Mouse (Mus musculus) intestine, embryonic 16.5 days (tissue): ENCODE data around the gene Vmn2r4. TPM values are rescaled to one million over a fixed set of nuclear protein-coding genes. Genes with fewer than 3 reads are reported as not detected.
"Not testable (repeated sequence)": the region's sequence is repeated elsewhere in the genome, so short reads cannot be mapped to it uniquely, and the experiment has no call there.

Experiments
- ATAC-seq: fragments of 200-750 bp; cut with Nextera tagmentation; 2 replicates; pipeline ENCODE4 v1.8.0; 2017; ENCODE audit warnings: moderate TSS enrichment, moderate library complexity
- H3K27ac ChIP-seq: fragments of 300-500 bp; sonication (generic); 2 replicates; pipeline ENCODE4 v1.5.1; 2014; ENCODE audit warnings: mild to moderate bottlenecking, low read length
- H3K27me3 ChIP-seq: fragments of 300-500 bp; sonication (generic); replicated peaks from 2 replicates; pipeline ENCODE4 v1.6.1; 2014; ENCODE audit warnings: low read length, control low read depth, mixed read lengths; ENCODE audit not compliant: control insufficient read depth, insufficient read depth
- H3K36me3 ChIP-seq: fragments of 300-500 bp; sonication (generic); 2 replicates; pipeline ENCODE4 v1.6.1; 2014; ENCODE audit warnings: low read length, control low read depth; ENCODE audit not compliant: control insufficient read depth, insufficient read depth
- H3K4me1 ChIP-seq: fragments of 300-500 bp; sonication (generic); 2 replicates; pipeline ENCODE4 v1.6.1; 2014; ENCODE audit warnings: low read length, control low read depth, mixed read lengths; ENCODE audit not compliant: control insufficient read depth, insufficient read depth
- H3K4me2 ChIP-seq: fragments of 300-500 bp; sonication (generic); 2 replicates; pipeline ENCODE4 v1.6.1; 2014; ENCODE audit warnings: low read depth, low read length, control low read depth
- H3K4me3 ChIP-seq: fragments of 300-500 bp; sonication (generic); 2 replicates; pipeline ENCODE4 v1.5.1; 2014; ENCODE audit warnings: mild to moderate bottlenecking, low read length
- H3K9ac ChIP-seq: fragments of 300-500 bp; sonication (generic); 2 replicates; pipeline ENCODE4 v1.6.1; 2014; ENCODE audit warnings: low read depth, low read length
- H3K9me3 ChIP-seq: fragments of 300-500 bp; sonication (generic); 2 replicates; pipeline ENCODE4 v1.6.1; 2016; ENCODE audit warnings: low read length, control low read depth; ENCODE audit not compliant: control insufficient read depth
- WGBS: fragments of 180-500 bp; shearing (Covaris S2); extraction: QIAGEN DNeasy Blood & Tissue Kit; methylation state at CpG from one replicate; pipeline ENCODE4 v1.1.7; 2014; 5-methylcytosine and 5-hydroxymethylcytosine counted together
- polyA plus RNA-seq: library from polyadenylated mRNA; unstranded; fragments of >200 nt; fragmentation: Nextera tagmentation; extraction: Ambion mirVana; gene quantifications from 2 replicates; pipeline ENCODE4 v1.2.1, GENCODE M21; 2015

The Vmn2r4 gene
- polyA plus RNA-seq = not detected in 2 replicates

- not testable (repeated sequence) for H3K9ac ChIP-seq, H3K9me3 ChIP-seq, H3K27me3 ChIP-seq, ATAC-seq, H3K27ac ChIP-seq, H3K36me3 ChIP-seq, H3K4me1 ChIP-seq, H3K4me3 ChIP-seq, H3K4me2 ChIP-seq
- 70% methylated on average over 3 of the region's 3 CpGs for WGBS
Observed at GRCm38 (mm10) chr3:64415268-64415667, at the start of gene Vmn2r4. Gene Vmn2r4, minus strand, starts transcription at chr3:64415368.

- H3K27ac ChIP-seq, H3K4me3 ChIP-seq, H3K27me3 ChIP-seq, H3K4me1 ChIP-seq, H3K9me3 ChIP-seq, H3K36me3 ChIP-seq, H3K4me2 ChIP-seq, ATAC-seq, H3K9ac ChIP-seq: not testable (repeated sequence)
- 88% methylated on average over 7 of the region's 7 CpGs for WGBS
Observed at GRCm38 (mm10) chr3:64434261-64434660, 19.1 kb upstream of the Vmn2r4 start.

DNA sequence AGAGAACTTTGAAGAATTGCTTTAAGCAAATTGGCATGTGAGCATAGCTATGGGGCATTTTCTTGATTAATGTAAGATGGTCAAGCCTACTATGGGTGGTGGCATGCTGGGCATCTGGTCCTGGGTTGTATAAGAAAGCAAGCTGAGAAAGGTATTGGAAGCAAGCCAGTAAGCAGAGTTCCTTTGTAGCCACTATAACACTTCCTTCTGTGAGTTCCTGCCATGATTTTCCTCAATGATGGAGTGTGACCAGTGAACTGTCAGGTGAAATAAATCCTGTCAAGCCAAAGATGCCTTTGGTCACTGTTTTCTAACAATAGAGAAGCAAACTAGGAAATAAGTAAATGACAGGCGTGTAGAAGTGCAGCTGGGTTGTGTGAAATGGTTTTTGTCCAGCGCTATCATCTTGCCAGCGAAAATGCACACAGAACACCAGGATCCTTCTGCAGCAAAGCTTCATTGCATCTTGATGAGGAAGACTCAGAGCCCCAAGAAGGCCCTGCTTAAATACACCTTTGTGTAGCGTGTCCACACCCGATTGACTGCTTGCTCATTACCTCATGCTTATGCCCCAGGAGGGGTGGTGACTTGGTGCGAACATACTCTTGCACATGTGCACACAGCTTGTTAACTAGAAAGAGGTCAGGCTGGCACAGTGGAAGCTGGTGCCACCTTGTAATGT lies 13.1 kb upstream of the Vmn2r4 start:
- not testable (repeated sequence) for H3K4me1 ChIP-seq, H3K27ac ChIP-seq, H3K36me3 ChIP-seq, H3K4me2 ChIP-seq, ATAC-seq, H3K9ac ChIP-seq, H3K4me3 ChIP-seq, H3K9me3 ChIP-seq, H3K27me3 ChIP-seq
- WGBS = 95% methylated on average over 6 of the region's 6 CpGs

GRCm38 (mm10) chr3:64422141-64422540 lies 7.0 kb upstream of the Vmn2r4 start:
- not testable (repeated sequence) for H3K4me3 ChIP-seq, H3K9me3 ChIP-seq, ATAC-seq, H3K27me3 ChIP-seq, H3K36me3 ChIP-seq, H3K27ac ChIP-seq, H3K4me1 ChIP-seq, H3K4me2 ChIP-seq, H3K9ac ChIP-seq
- WGBS = 64% methylated on average over 1 of the region's 1 CpGs

DNA sequence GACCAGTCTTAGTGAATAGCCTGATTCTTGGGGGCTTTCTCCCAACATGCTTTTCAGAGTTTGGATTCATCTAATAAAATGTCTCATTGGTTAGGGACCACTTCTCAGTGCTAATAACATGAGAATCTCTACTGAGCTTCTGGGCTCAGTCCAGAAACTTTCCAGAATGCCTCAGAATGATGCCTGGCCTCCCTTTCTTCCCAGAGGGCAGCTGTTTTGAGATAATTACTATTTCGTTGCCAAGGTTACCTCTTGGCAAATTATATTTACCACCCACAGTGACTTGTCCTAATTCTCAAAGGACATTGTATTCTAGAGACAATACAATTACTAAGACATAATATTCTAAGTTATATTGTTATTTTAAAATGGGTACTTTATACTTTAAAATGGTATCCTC lies 2.3 kb upstream of the Vmn2r4 start:
- H3K9ac ChIP-seq, H3K4me2 ChIP-seq, H3K4me3 ChIP-seq, ATAC-seq, H3K9me3 ChIP-seq, H3K4me1 ChIP-seq, H3K27ac ChIP-seq, H3K27me3 ChIP-seq, H3K36me3 ChIP-seq: not testable (repeated sequence)
- WGBS = 70% methylated on average over 1 of the region's 1 CpGs

DNA sequence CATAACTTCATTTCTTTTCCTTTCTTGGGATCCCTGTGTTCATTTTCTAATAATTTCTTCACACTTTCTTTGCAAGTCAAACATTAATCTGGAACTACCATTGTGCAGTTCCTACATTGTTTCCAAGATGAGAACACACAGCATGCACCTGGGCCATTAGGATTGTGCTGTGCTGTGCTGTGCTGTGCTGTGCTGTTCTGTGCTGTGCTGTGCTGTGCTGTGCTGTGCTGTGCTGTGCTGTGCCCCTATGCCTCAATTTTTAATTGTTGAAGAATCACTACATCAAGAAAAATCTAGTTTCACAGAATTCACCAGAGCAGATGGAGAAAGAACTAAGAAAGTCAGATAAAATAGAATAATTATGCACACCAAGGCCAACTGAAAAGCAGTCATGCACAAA lies 915 bp downstream of the Vmn2r4 start:
- H3K4me3 ChIP-seq, H3K4me1 ChIP-seq, H3K9me3 ChIP-seq, H3K9ac ChIP-seq, ATAC-seq, H3K4me2 ChIP-seq, H3K36me3 ChIP-seq, H3K27ac ChIP-seq, H3K27me3 ChIP-seq: not testable (repeated sequence)

DNA sequence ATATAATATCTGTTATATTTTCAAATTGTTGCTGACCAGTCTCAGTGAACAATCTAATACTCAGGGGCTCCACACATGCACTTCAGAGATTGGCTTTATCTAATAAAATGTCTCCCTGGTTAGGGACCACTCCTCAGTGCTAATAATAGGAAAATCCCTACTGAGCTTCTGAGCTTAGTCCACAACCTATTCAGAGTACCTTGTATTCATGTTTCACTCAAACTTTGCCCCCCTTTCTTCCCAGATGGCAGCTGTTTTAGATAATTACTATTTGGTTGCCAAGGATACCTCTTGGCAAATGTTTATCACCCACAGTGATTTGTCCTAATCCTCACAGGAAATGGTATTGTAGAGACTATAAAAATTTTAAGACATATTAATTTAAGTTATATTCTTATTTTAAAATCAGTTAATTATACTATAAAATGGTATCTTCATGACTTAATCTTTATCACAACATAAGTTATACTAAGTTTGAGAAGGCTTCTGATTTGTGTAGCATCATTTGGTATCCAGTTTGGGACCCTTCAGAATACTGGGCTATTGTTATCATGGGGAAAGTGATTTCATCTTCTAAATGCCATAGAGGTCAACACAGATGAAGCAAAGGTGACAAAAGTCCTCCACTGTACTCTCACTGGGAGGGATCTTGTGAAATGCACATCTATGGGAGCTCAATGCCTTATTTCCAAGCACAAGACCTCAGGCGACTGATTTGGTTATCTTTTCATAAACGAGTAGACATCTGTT lies 55.7 kb downstream of the Vmn2r4 start:
- no peak overlapping the region for H3K4me2 ChIP-seq
- 77% methylated on average over 2 of the region's 2 CpGs for WGBS
- no peaks in the 10 kb centered on the region for H3K9me3 ChIP-seq
- H3K27ac ChIP-seq = no peak overlapping the region
- no peak overlapping the region for H3K4me3 ChIP-seq
- ATAC-seq = no peak
- H3K27me3 ChIP-seq = no peaks in the 10 kb centered on the region
- no peaks in the 10 kb centered on the region for H3K4me1 ChIP-seq
- H3K9ac ChIP-seq = no peak overlapping the region
- H3K36me3 ChIP-seq = no peaks in the 10 kb centered on the region

Other genes with a start within 250 kb of the Vmn2r4 start
- gene Vmn2r3, start 125.7 kb downstream of the Vmn2r4 start, polyA plus RNA-seq = 0.01 and 0.02 TPM in 2 replicates
- not detected in 2 replicates for gene Vmn2r5, start 94.5 kb upstream of the Vmn2r4 start, polyA plus RNA-seq
- not detected in 2 replicates for gene Vmn2r6, start 150.5 kb upstream of the Vmn2r4 start, polyA plus RNA-seq